Mouse (Mus musculus) lung, adult 10 weeks (tissue): Measurements from ENCODE around the gene Pknox2. TPM values are rescaled to one million over a fixed set of nuclear protein-coding genes. Genes with fewer than 3 reads are reported as not detected.

ENCODE experiments used
- polyA plus RNA-seq: library from polyadenylated mRNA; stranded (reverse); fragments of 350-450 nt; fragmentation: Illumina TruSeq; extraction: RNeasy Lipid Tissue Mini Kit (QIAGEN cat#74804); gene quantifications from one replicate; pipeline ENCODE4 v1.2.3, GENCODE M21; 2014; ENCODE audit warnings: low read depth, low replicate concordance; ENCODE audit not compliant: insufficient read depth

Gene Pknox2
- polyA plus RNA-seq = 8.9 TPM

DNA sequence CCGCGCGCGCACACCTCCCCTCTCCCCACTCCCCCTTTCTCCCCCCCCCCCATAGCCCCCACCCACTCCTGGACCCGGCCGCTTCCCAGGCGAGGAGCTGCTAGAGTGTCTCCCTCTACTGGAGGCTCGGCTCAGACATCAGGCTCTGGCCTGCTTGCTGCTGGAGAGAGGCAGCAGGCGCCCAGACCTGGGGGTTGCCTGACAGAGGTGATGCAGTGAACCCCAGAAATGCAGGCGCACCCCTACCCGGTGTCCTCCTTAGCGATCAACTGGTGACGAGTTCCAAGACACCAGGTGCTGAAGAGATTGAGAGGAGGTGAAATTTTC lies at the start of gene Pknox2:
TSS of gene Pknox2 (minus strand) at position 49 of the 327 bp plus-strand sequence.

Other genes starting within 250 kb of the Pknox2 start
- 5.5 TPM for gene Tmem218, start 60.8 kb upstream of the Pknox2 start, polyA plus RNA-seq
- 1.8 TPM for gene Slc37a2, start 108.3 kb upstream of the Pknox2 start, polyA plus RNA-seq
- gene Ccdc15, start 201.0 kb upstream of the Pknox2 start, polyA plus RNA-seq = 0.49 TPM
- gene Hepacam, start 219.9 kb upstream of the Pknox2 start, polyA plus RNA-seq = 1.0 TPM